Mouse (Mus musculus) hindbrain, embryonic 11.5 days (tissue): Measurements from ENCODE around the gene Gm19935. TPM values are rescaled to one million over a fixed set of nuclear protein-coding genes. Genes with fewer than 3 reads are reported as not detected.
A peak's percentile ranks its signal among the peaks of the same experiment; 100 is the strongest.

Experiments
- ATAC-seq: fragments of 200-750 bp; cut with Nextera tagmentation; 2 replicates; pipeline ENCODE4 v1.8.0; 2017; ENCODE audit warnings: mild to moderate bottlenecking, moderate TSS enrichment, moderate library complexity; ENCODE audit not compliant: low FRiP score
- DNase-seq: peaks from one replicate; pipeline ENCODE4 v3.0.0-alpha.2; 2015; ENCODE audit warnings: low spot score
- H3K27ac ChIP-seq: fragments of 300-500 bp; sonication (generic); 2 replicates; pipeline ENCODE4 v1.5.1; 2014; ENCODE audit warnings: mild to moderate bottlenecking, low read depth, low read length
- H3K27me3 ChIP-seq: fragments of 300-500 bp; sonication (generic); 2 replicates; pipeline ENCODE4 v1.6.1; 2014; ENCODE audit warnings: mild to moderate bottlenecking, low read length, moderate library complexity, mixed read lengths; ENCODE audit not compliant: control insufficient read depth, insufficient read depth
- H3K36me3 ChIP-seq: fragments of 300-500 bp; sonication (generic); 2 replicates; pipeline ENCODE4 v1.6.1; 2014; ENCODE audit warnings: mild to moderate bottlenecking, low read length, moderate library complexity, mixed read lengths; ENCODE audit not compliant: control insufficient read depth, insufficient read depth
- H3K4me1 ChIP-seq: fragments of 300-500 bp; sonication (generic); replicated peaks from 2 replicates; pipeline ENCODE4 v1.6.1; 2014; ENCODE audit warnings: low read length, mixed read lengths; ENCODE audit not compliant: control insufficient read depth, insufficient read depth
- H3K4me2 ChIP-seq: fragments of 300-500 bp; sonication (generic); replicated peaks from 2 replicates; pipeline ENCODE4 v1.6.1; 2014; ENCODE audit warnings: mild to moderate bottlenecking, low read depth, low read length
- H3K4me3 ChIP-seq: fragments of 300-500 bp; sonication (generic); 2 replicates; pipeline ENCODE4 v1.5.1; 2014; ENCODE audit warnings: low read depth, low read length
- H3K9ac ChIP-seq: fragments of 300-500 bp; sonication (generic); 2 replicates; pipeline ENCODE4 v1.6.1; 2014; ENCODE audit warnings: low read depth, low read length
- H3K9me3 ChIP-seq: fragments of 300-500 bp; sonication (generic); 2 replicates; pipeline ENCODE4 v1.6.1; 2016; ENCODE audit warnings: low read length; ENCODE audit not compliant: control insufficient read depth
- WGBS: fragments of 180-500 bp; shearing (Covaris S2); extraction: QIAGEN DNeasy Blood & Tissue Kit; methylation state at CpG from one replicate; pipeline ENCODE4 v1.1.7; 2014; 5-methylcytosine and 5-hydroxymethylcytosine counted together
- polyA plus RNA-seq: library from polyadenylated mRNA; unstranded; fragments of >200 nt; fragmentation: Nextera tagmentation; extraction: Ambion mirVana; gene quantifications from 2 replicates; pipeline ENCODE4 v1.2.1, GENCODE M21; 2014

The Gm19935 gene
- polyA plus RNA-seq, 1 experiment from 2014 or later = 0.59 TPM

DNA sequence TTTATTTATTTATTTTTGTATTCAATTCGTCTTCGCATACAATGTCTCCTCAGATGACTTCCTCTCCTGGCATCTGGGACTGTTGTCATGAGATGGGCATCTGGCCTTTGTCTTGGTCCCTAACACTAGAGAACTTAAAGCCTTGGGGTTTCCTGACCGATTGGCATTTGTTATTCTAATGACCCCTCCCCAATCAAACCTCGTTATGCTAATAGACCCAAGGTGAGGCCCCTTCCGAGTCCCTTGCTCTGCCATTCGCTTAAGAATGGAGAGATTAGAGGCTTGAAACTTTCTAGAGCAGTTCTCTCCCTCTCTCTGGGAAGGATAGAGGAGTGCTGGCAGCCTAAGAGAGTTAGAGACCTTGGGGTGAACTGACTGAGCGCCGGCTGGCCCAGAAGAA is 34.4 kb upstream of the Gm19935 start:
- Histone ChIP-seq H3K27me3 (no peaks in the 10 kb centered on the region), H3K4me3 (no peak overlapping the region), H3K36me3 (no peaks in the 10 kb centered on the region), H3K9ac (no peak overlapping the region), H3K4me2 (no peak overlapping the region), H3K4me1 (peaks cover 14% of the 10 kb centered on the region; the same call in 1 of the 2 replicates), H3K9me3 (no peaks in the 10 kb centered on the region), H3K27ac (no peak overlapping the region)
- DNase-seq (no peak), ATAC-seq (no peak)
- 45% methylated on average over 8 of the region's 8 CpGs for WGBS

GRCm38 (mm10) chr8:90849462-90850050 is 32.4 kb upstream of the Gm19935 start:
- no peak overlapping the region for H3K4me3 ChIP-seq
- H3K4me2 ChIP-seq = no peak overlapping the region
- WGBS = 42% methylated on average over 11 of the region's 11 CpGs
- DNase-seq = peak; percentile 59
- no peaks in the 10 kb centered on the region for H3K36me3 ChIP-seq
- no peaks in the 10 kb centered on the region for H3K27me3 ChIP-seq
- H3K4me1 ChIP-seq = peaks cover 9% of the 10 kb centered on the region; the same call in 1 of the 2 replicates
- no peak overlapping the region for H3K9ac ChIP-seq
- no peak overlapping the region for H3K27ac ChIP-seq
- no peaks in the 10 kb centered on the region for H3K9me3 ChIP-seq
- peak; percentile 33; the same call in 1 of the 2 replicates for ATAC-seq

DNA sequence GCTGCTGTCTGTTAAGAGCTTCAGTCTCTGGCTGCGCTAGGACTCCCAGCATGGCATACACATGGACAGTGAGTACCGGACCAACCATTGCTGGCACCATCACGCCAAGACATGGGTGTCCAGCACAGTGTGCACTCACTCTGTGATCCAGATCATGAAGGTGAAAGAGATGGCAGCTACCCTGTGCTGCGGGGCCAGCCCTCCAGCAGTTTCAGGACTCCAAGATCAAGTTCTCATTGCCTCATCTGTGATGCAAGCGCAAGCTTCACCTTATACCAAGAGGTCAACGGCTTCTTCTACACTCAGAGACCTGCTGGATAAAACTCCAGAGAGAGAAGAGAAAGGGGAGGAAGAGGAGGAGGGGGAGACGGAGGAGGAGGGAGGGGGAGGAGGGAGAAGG is 30.8 kb upstream of the Gm19935 start:
- ATAC-seq = no peak
- H3K4me1 ChIP-seq = 0 out of 2 replicates have a peak, but pooled peaks cover 6% of the 10 kb centered on the region
- H3K27me3 ChIP-seq = no peaks in the 10 kb centered on the region
- no peaks in the 10 kb centered on the region for H3K36me3 ChIP-seq
- 89% methylated on average over 7 of the region's 7 CpGs for WGBS
- H3K27ac ChIP-seq = no peak overlapping the region
- H3K4me3 ChIP-seq = no peak overlapping the region
- no peak for DNase-seq
- H3K4me2 ChIP-seq = no peak overlapping the region
- H3K9ac ChIP-seq = no peak overlapping the region
- H3K9me3 ChIP-seq = no peaks in the 10 kb centered on the region

DNA sequence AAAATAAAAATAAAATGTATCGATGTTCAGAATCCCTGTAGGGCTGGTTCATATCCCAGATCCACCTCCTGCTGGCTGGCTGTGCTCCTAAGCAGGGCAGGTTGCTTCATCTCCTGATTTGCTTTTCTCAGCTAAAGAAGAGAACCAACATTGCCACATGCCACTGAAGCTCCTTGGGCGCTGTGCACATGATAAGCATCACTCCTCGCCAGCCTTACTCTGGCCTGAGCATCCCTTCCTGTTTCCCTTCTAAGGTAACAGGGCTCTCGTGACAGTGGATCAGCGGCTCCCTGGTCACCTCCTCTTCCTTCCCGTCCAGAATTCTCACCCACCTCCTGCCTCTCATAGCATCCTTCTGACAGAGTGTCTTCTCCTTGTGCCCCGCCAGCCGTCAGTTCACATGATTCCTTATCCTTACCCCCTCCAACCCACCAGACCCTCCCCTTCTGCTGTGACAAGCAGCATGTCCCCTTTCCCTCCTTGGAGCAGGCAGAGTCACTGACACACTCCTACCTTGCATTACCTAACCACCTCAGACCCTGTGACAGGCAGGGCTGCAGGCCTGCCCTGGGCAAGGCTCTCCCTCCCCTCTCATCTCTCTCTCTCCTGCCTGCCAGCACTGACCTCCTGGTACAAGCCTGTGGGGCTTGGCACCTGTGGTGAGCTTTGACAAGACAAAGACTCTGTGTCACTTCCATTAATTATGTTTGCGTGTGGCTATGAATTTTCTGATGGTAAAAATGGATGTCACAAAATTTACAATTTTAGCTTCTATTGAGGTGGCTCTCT is 27.2 kb upstream of the Gm19935 start:
- H3K4me3 ChIP-seq = no peak overlapping the region
- no peaks in the 10 kb centered on the region for H3K9me3 ChIP-seq
- WGBS = 80% methylated on average over 9 of the region's 9 CpGs
- H3K27ac ChIP-seq = no peak overlapping the region
- ATAC-seq = no peak
- no peak for DNase-seq
- 0 out of 2 replicates have a peak, but pooled peaks cover 2% of the 10 kb centered on the region for H3K4me1 ChIP-seq
- H3K27me3 ChIP-seq = no peaks in the 10 kb centered on the region
- H3K4me2 ChIP-seq = no peak overlapping the region
- H3K36me3 ChIP-seq = no peaks in the 10 kb centered on the region
- no peak overlapping the region for H3K9ac ChIP-seq

- no peak for ATAC-seq
Observed at GRCm38 (mm10) chr8:90843127-90843526, 25.9 kb upstream of the Gm19935 start.

GRCm38 (mm10) chr8:90841321-90841720 is 24.1 kb upstream of the Gm19935 start:
- Histone ChIP-seq H3K4me2 (no peak overlapping the region), H3K36me3 (no peaks in the 10 kb centered on the region), H3K27ac (no peak overlapping the region), H3K4me3 (no peak overlapping the region), H3K9ac (no peak overlapping the region), H3K9me3 (no peaks in the 10 kb centered on the region), H3K27me3 (no peaks in the 10 kb centered on the region), H3K4me1 (no peaks in the 10 kb centered on the region)
- 81% methylated on average over 13 of the region's 13 CpGs for WGBS
- DNase-seq (no peak), ATAC-seq (no peak)

More at GRCm38 (mm10) chr8:90843127-90843526, 25.9 kb upstream of the Gm19935 start:
- H3K27me3 ChIP-seq = no peaks in the 10 kb centered on the region
- no peak for DNase-seq
- H3K4me1 ChIP-seq = no peaks in the 10 kb centered on the region
- H3K36me3 ChIP-seq = no peaks in the 10 kb centered on the region
- H3K4me3 ChIP-seq = no peak overlapping the region
- 88% methylated on average over 6 of the region's 6 CpGs for WGBS
- H3K4me2 ChIP-seq = no peak overlapping the region
- H3K9me3 ChIP-seq = no peaks in the 10 kb centered on the region
- H3K9ac ChIP-seq = no peak overlapping the region
- H3K27ac ChIP-seq = no peak overlapping the region

DNA sequence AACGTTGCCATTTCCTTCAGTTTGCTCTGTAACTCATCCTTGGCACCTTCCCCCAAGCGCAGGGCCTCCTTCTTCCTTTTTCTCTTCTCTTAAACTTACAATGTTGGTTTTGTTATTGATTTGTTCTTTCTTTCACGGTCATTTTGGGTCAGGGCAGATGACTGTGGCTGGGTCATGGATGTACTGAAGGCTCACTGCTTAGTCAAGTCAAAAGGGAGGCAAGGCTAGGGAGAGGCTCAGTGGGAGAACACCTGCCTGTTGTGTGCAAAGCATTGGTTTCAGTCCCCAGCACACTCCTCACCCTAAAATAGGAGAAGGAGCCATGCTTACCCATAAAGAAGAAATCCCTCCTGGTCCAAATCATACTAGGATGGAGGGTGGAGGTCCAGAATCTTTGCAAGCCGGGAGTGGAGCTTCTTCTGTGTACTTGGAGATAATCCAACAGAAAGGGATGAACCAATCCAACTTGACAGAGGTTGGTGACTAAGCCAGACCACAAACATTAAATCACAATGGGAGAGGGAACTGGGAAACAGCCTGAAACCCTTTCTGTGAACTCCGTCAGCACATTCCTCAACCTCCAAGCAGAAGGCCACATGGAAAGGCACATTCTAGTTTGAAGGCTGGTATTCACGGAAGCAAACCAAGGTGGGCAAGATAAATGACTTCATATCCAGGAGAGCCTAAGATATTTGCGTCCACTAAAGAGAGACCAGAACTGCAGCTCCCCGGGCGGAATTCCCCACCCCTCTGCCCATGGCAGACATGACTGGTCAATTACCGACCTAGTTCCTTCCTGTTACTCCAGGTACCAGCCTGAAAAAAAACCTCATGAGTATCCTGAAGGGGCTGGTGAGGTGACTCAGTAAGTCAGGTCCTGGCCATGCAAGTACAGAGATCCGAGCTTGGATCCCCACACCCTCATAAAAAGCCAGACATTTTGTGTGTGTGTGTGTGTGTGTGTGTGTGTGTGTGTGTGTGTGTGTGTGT is 22.8 kb upstream of the Gm19935 start:
- H3K36me3 ChIP-seq = no peaks in the 10 kb centered on the region
- H3K9me3 ChIP-seq = no peaks in the 10 kb centered on the region
- no peaks in the 10 kb centered on the region for H3K27me3 ChIP-seq
- DNase-seq (no peak), ATAC-seq (no peak)
- H3K4me3 ChIP-seq = no peak overlapping the region
- H3K27ac ChIP-seq = no peak overlapping the region
- H3K9ac ChIP-seq = no peak overlapping the region
- 75% methylated on average over 11 of the region's 11 CpGs for WGBS
- no peak overlapping the region for H3K4me2 ChIP-seq
- H3K4me1 ChIP-seq = no peaks in the 10 kb centered on the region

DNA sequence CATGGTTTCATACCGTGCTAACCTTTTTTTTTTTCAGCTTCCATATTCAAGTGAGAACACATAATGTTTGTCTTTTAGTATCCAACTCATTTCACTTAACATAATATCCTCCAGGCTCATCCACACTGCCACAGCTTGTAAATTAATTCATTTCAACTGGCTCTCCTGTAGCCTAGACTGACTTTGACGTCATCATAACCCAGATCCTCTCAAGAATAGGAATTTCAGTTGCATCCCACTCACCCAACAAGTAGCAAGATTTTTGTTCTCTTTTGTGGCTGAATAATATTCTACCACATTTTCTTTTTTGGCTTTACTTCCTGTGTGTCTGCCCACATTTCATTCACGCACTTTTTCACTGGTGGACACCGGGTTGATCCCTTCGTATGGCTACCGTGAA is 20.2 kb upstream of the Gm19935 start:
- Histone ChIP-seq H3K27ac (no peak overlapping the region), H3K4me2 (no peak overlapping the region), H3K9ac (no peak overlapping the region), H3K4me3 (no peak overlapping the region), H3K4me1 (no peaks in the 10 kb centered on the region), H3K27me3 (no peaks in the 10 kb centered on the region), H3K9me3 (no peaks in the 10 kb centered on the region), H3K36me3 (no peaks in the 10 kb centered on the region)
- ATAC-seq (no peak), DNase-seq (no peak)
- WGBS = 94% methylated on average over 6 of the region's 6 CpGs
